Mouse (Mus musculus) bone marrow macrophage, adult 2 months (primary cell): ENCODE measurements around the gene Tnfsf15.

ENCODE experiments used
- CTCF ChIP-seq: IDR thresholded peaks from 2 replicates; pipeline ENCODE4 v1.5.1; 2012; ENCODE audit warnings: low read depth, mild to moderate bottlenecking, low read length, moderate library complexity
- POLR2A ChIP-seq: IDR thresholded peaks from 2 replicates; pipeline ENCODE4 v1.6.1; 2012; ENCODE audit warnings: mild to moderate bottlenecking, low read depth, low read length, borderline replicate concordance

- TF ChIP-seq POLR2A (no peak), CTCF (no peak)
These were observed 2.0 kb downstream of the Tnfsf15 start for GRCm38 (mm10) chr4:63742763-63743371.
